Mouse (Mus musculus) megakaryocyte, embryonic 14.5 days (primary cell): ENCODE measurements at regions not wholly inside any gene's neighbourhood (a gene's known extent, or its start where the extent isn't known, plus 50 kb on each side); places are given as distances from the start of the nearest gene placed in this dataset.
"Not testable (repeated sequence)": the region's sequence is repeated elsewhere in the genome, so short reads cannot be mapped to it uniquely, and the experiment has no call there.

ENCODE experiments used
- H3K27me3 ChIP-seq: replicated peaks from 2 replicates; pipeline ENCODE3; 2012; ENCODE audit warnings: inconsistent platforms
- H3K36me3 ChIP-seq: replicated peaks from 2 replicates; pipeline ENCODE3; 2012; ENCODE audit warnings: low read length, inconsistent platforms, mixed read lengths
- H3K4me1 ChIP-seq: 2 replicates; pipeline ENCODE4 v1.6.1; 2012; ENCODE audit warnings: inconsistent platforms
- H3K4me3 ChIP-seq: replicated peaks from 2 replicates; pipeline ENCODE3; 2012; ENCODE audit warnings: moderate library complexity, mild to moderate bottlenecking, inconsistent platforms
- H3K9me3 ChIP-seq: 2 replicates; pipeline ENCODE4 v1.6.1; 2012; ENCODE audit warnings: inconsistent platforms
- FLI1 ChIP-seq: IDR thresholded peaks from 2 replicates; pipeline ENCODE4 v1.6.1; 2012; ENCODE audit warnings: low read length, inconsistent platforms, mixed read lengths
- GATA1 ChIP-seq: IDR thresholded peaks from 3 replicates; pipeline ENCODE4 v1.6.1; 2012; ENCODE audit warnings: mixed read lengths, low read length, inconsistent platforms, borderline replicate concordance

- Histone ChIP-seq H3K4me3 (no peak overlapping the region), H3K9me3 (no peaks in the 10 kb centered on the region), H3K27me3 (no peaks in the 10 kb centered on the region), H3K4me1 (no peaks in the 10 kb centered on the region), H3K36me3 (no peaks in the 10 kb centered on the region)
- no peak for TF ChIP-seq FLI1
- no peak for TF ChIP-seq GATA1
Observed at GRCm38 (mm10) chr12:28986214-28986613, 234.6 kb downstream of the Eipr1 start.

GRCm38 (mm10) chr12:28997474-28998192 is 246.0 kb downstream of the Eipr1 start:
- Histone ChIP-seq H3K36me3 (no peaks in the 10 kb centered on the region), H3K4me1 (no peaks in the 10 kb centered on the region), H3K4me3 (no peak overlapping the region), H3K27me3 (no peaks in the 10 kb centered on the region), H3K9me3 (no peaks in the 10 kb centered on the region)
- TF ChIP-seq GATA1 (no peak), FLI1 (no peak)

- no peak overlapping the region for H3K4me3 ChIP-seq
- H3K27me3 ChIP-seq, result no peaks in the 10 kb centered on the region
- no peaks in the 10 kb centered on the region for H3K36me3 ChIP-seq
- H3K9me3 ChIP-seq, result 0 out of 2 replicates have a peak, but pooled peaks cover 3% of the 10 kb centered on the region
- H3K4me1 ChIP-seq, result no peaks in the 10 kb centered on the region
- TF ChIP-seq GATA1 (no peak), FLI1 (no peak)
Observed at GRCm38 (mm10) chr12:28999963-29000451, 248.4 kb downstream of the Eipr1 start.

GRCm38 (mm10) chr12:29004504-29004903 is 252.9 kb downstream of the Eipr1 start:
- no peaks in the 10 kb centered on the region for H3K4me1 ChIP-seq
- TF ChIP-seq GATA1, result no peak
- TF ChIP-seq FLI1, result no peak

GRCm38 (mm10) chr12:29014601-29015000 is 263.0 kb downstream of the Eipr1 start:
- no peaks in the 10 kb centered on the region for H3K27me3 ChIP-seq
- no peak overlapping the region for H3K4me3 ChIP-seq
- H3K36me3 ChIP-seq, result no peaks in the 10 kb centered on the region
- H3K9me3 ChIP-seq, result no peaks in the 10 kb centered on the region
- no peaks in the 10 kb centered on the region for H3K4me1 ChIP-seq
- TF ChIP-seq FLI1, result no peak
- no peak for TF ChIP-seq GATA1

More at GRCm38 (mm10) chr12:29004504-29004903, 252.9 kb downstream of the Eipr1 start:
- H3K36me3 ChIP-seq, result no peaks in the 10 kb centered on the region
- H3K4me3 ChIP-seq, result peak overlapping the region; percentile 21
- H3K9me3 ChIP-seq, result 0 out of 2 replicates have a peak, but pooled peaks cover 3% of the 10 kb centered on the region
- no peaks in the 10 kb centered on the region for H3K27me3 ChIP-seq

- H3K36me3 ChIP-seq, result no peaks in the 10 kb centered on the region
- H3K27me3 ChIP-seq, result no peaks in the 10 kb centered on the region
- H3K4me3 ChIP-seq, result no peak overlapping the region
- H3K4me1 ChIP-seq, result no peaks in the 10 kb centered on the region
- H3K9me3 ChIP-seq, result no peaks in the 10 kb centered on the region
- TF ChIP-seq FLI1, result no peak
- TF ChIP-seq GATA1, result no peak
Observed at GRCm38 (mm10) chr12:29015200-29015862, 263.7 kb downstream of the Eipr1 start.

GRCm38 (mm10) chr12:29021152-29021551 is 269.5 kb downstream of the Eipr1 start:
- H3K9me3 ChIP-seq, result no peaks in the 10 kb centered on the region
- no peaks in the 10 kb centered on the region for H3K27me3 ChIP-seq
- TF ChIP-seq GATA1 (no peak), FLI1 (no peak)
- H3K36me3 ChIP-seq, result no peaks in the 10 kb centered on the region
- no peaks in the 10 kb centered on the region for H3K4me1 ChIP-seq
- H3K4me3 ChIP-seq, result no peak overlapping the region

GRCm38 (mm10) chr12:29028171-29028570 is 276.6 kb downstream of the Eipr1 start:
- Histone ChIP-seq H3K4me3 (no peak overlapping the region), H3K36me3 (no peaks in the 10 kb centered on the region), H3K9me3 (no peaks in the 10 kb centered on the region), H3K27me3 (no peaks in the 10 kb centered on the region), H3K4me1 (no peaks in the 10 kb centered on the region)
- TF ChIP-seq GATA1, result no peak
- no peak for TF ChIP-seq FLI1

- no peaks in the 10 kb centered on the region for H3K36me3 ChIP-seq
- H3K4me1 ChIP-seq, result no peaks in the 10 kb centered on the region
- no peak for TF ChIP-seq FLI1
- no peak for TF ChIP-seq GATA1
- no peaks in the 10 kb centered on the region for H3K9me3 ChIP-seq
- no peaks in the 10 kb centered on the region for H3K27me3 ChIP-seq
- no peak overlapping the region for H3K4me3 ChIP-seq
Observed at GRCm38 (mm10) chr12:29029461-29029860, 277.9 kb downstream of the Eipr1 start.

GRCm38 (mm10) chr12:29046009-29046408 is 294.4 kb downstream of the Eipr1 start:
- Histone ChIP-seq H3K4me3 (no peak overlapping the region), H3K36me3 (no peaks in the 10 kb centered on the region), H3K27me3 (peaks cover 2% of the 10 kb centered on the region), H3K4me1 (no peaks in the 10 kb centered on the region), H3K9me3 (no peaks in the 10 kb centered on the region)
- TF ChIP-seq GATA1, result no peak
- TF ChIP-seq FLI1, result no peak

GRCm38 (mm10) chr12:29048596-29048995 is 297.0 kb downstream of the Eipr1 start:
- H3K4me1 ChIP-seq, H3K4me3 ChIP-seq, H3K9me3 ChIP-seq, H3K36me3 ChIP-seq, H3K27me3 ChIP-seq: not testable (repeated sequence)
